Mouse (Mus musculus) ovary, adult 18-20 months (tissue): Measurements from ENCODE around the gene Hsd17b7.
"Not testable (repeated sequence)": the region's sequence is repeated elsewhere in the genome, so short reads cannot be mapped to it uniquely, and the experiment has no call there.

Experiments used
- DNase-seq: peaks from one replicate; pipeline ENCODE4 v3.0.0; 2022; ENCODE audit warnings: low spot score, mixed read lengths

Gene Hsd17b7

DNA sequence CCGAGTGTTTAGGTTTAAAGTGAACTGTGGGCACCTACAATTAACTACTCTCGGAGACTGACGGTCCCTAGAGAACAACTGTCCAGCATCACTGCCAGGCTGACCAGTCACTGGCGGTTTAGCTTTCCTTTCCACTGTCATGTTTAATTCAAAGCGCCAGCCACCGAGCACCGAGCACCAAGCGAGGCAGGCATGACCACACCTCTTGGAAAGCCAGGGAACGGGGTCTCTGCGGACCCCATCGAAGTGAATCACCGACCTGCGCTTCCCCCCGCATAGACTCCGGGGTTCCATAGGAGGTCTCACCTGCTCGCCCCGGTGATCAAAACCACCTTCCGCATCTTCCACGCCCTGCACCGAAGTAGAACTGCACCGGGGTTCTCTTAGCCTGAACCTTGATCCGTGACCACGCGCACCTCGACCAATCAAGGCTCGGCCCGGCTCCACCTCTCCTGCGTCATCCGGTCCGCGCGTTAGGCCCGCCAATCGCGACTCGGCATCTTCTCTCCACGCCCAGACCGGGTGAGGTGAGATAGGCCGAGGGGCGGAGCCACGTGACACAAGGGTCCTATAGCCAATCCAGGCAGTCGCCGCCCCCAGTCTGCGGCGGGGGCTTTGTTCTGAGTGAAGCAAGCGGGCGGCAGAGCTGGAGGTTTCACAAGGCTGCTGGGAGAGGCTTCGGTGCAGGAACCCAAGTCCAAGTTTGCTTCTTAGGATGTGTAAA lies at the start of gene Hsd17b7:
TSS of gene Hsd17b7 (minus strand) at position 450 of the 724 bp plus-strand sequence.
- peak; percentile 98 for DNase-seq

DNA sequence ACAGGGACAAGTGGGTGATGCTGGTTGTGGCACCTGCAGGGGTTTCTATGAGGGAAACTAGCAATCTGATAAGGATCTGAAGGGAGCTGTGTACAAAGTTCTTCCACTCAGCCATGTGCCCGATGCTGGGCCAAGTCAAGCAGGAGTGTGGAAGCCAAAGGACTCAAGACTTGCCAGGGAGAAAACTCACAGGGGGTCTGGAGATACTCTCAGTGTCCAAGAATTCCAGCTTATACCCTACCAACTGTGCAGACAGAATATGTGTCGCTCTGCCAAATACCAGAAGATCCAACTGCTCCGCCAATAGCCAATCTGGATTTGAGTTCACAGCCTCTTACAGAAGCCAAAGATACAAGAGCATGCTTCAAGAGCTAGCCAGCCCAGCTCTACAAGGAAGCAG lies 45.7 kb upstream of the Hsd17b7 start:
- no peak for DNase-seq

GRCm38 (mm10) chr1:170010716-170011505 lies 41.9 kb upstream of the Hsd17b7 start:
- DNase-seq = no peak

DNA sequence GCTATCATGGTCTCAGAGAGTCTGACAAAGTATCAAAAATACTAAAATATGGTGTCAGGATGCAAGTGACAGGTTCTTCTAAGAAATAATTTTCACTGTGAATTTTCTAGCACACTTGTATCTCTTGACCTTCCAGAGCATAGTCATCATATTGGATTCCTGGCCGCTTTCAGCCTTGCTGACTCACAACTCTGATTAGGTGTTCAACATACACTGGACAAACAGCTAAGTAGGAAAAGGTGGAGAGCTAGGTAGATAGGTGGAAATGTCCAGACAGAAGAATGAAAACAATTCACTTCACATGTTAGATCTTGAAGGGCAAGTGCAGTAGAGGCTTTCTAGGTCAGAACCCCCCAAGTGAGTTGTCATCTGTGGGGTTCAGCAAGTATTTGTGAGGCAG lies 40.3 kb upstream of the Hsd17b7 start:
- no peak for DNase-seq

DNA sequence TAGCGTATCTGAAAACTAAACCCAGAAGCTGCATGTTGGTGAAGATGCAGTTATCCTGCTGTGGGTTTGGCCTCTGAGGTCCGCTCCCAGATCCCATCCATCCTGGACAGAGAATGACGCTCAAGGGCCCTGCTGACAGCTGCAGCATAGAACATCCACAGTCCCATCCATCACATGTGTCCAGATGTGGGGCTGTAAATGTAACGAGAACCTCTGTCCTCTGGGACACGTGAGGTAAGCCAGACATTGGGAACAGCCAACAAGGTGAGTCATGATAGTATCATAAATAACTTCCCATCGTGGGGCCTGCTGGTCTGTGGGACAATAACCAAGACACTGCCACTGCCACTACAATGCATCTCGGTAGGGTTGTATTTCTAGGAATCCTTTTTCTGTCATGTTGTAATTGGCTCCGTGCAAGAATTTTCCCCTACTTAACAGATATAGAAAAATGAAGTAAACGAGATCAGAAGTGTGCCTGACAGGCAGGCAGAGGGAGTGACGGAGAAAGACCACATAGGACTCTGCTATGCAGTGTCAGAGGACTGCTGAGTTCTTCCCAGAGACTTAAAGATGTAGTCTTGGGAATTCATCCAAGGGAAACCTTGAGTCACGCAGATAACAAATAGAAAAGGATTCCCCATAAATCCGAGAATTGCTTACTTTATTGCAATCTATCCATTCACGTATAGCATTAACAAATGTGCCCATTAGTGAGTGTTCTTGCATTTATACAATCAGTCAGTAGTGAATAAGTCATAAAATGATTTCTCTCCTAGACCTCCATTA lies 39.6 kb upstream of the Hsd17b7 start:
- no peak for DNase-seq

DNA sequence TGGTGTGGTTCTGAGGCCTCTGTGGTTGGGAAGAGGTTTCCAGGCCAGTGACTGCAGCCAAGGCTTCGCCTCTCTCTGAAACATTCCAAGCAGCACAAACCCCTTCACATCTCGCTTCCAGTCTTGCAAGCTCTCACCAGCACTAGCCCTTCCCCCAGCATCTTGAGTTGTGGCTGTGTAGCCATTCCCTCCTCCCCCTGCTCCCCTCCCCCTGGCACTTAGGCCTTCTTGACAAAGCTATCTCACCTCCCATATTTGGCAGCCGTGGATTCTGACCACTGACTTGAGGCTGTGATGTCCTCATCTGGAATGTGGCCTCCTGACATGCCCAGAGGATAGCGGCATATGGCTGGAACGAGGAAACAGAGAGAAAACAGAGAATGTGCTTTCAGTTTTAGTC lies 37.5 kb upstream of the Hsd17b7 start:
- DNase-seq = peak; percentile 20

DNA sequence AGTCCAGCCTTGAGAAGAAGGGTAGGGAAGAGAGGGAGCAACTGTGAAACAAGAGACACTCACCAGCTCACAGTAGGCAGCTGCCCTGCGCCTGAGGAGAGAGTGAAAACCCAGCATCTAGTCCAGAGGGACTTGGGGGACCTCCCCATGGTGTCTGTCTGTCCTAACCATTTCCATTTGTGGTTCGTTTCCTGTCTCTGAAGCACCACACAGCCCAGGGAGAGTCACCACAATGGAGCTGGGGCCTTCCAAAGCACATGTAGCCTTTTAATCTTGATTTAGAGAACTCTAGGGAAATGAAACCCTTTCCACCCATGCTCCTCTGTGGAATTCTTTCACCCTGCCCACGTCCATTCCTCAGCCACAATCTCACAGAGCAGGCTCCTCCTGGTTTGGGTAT lies 36.3 kb upstream of the Hsd17b7 start:
- DNase-seq = no peak

GRCm38 (mm10) chr1:169993901-169994300 lies 24.9 kb upstream of the Hsd17b7 start:
- DNase-seq = not testable (repeated sequence)

DNA sequence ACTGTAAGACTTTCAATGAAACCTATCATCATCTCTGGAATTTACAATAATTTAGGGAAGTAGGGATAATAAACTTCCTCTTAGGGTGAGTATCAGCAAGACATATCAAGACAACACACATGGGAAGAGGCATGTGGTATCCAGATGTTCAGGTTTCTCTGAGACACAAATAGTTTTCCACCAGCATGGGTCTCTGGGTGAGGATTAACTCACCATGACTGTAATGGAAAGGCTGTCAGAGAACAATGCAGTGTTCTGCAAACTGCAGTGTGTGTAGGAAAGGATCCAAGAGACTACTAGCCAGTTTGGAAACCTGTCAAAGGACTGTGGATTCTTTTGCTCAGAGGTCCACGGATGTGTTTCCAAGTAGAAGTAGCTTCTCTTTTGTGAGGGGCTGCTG lies 17.1 kb upstream of the Hsd17b7 start:
- DNase-seq = no peak

DNA sequence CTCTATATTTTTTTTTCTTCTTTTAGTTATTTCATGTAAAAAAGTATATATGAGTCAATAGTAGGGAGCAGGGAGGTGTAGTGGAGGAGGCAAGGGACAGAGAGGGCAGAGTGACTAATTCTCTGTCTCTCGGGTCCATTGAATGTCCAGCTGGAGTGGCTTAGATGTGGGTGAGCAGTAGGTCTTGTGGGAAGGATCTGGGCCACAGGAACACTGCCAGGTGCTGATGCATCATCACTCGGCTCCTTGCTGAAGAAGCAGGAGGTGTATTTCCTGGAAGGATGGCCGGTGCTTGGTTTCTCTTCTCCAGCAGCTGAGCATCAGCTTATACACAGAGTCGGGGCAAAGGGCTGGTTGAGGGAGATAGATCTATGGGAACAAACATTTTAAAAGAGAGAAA lies 8.6 kb upstream of the Hsd17b7 start:
- no peak for DNase-seq

DNA sequence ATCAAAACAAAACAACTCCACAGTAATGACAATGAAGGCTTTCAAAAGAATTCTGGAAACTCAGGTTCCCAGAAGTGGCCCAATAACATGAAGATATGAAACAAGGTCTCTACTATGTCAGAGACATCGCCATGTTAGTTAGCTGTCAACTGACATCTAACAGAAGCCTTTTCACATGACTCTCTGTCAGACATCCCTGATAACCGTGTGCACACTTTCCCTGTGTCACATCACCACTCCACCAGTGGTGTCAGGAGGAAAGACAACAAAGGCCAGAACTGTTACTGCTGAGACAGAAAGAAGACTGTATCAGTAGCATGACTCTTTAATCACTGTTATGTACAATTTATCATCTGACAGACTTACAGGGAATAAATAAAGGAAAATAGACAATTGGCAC lies 3.0 kb upstream of the Hsd17b7 start:
- DNase-seq = no peak

DNA sequence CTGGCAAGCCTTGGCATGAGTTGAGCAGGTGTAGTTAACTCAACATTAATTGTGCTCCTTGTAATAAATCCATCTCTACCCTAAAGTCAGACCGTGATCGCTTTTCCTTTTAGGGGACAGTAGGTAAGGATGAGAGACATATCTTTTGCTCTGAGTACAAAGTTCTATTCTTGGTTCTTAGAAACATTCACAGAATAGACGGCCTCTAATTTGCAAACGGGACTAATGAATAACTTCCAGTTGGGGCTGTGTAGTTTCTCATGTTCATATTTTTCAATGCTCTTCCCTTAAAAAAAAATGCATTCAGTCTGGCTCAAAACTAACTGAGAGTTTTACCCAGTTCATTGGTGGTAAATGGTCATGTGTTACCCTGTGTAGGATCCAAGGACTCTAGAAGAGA lies 1.9 kb upstream of the Hsd17b7 start:
- DNase-seq = no peak

- no peak for DNase-seq
Observed at GRCm38 (mm10) chr1:169969516-169969886, 460 bp upstream of the Hsd17b7 start.

- DNase-seq = no peak
Observed at GRCm38 (mm10) chr1:169953106-169953505, 15.9 kb downstream of the Hsd17b7 start.

- no peak for DNase-seq
Observed at GRCm38 (mm10) chr1:169952636-169953035, 16.4 kb downstream of the Hsd17b7 start.

- no peak for DNase-seq
Observed at GRCm38 (mm10) chr1:169951561-169951960, 17.5 kb downstream of the Hsd17b7 start.

- no peak for DNase-seq
Observed at GRCm38 (mm10) chr1:169950651-169951050, 18.4 kb downstream of the Hsd17b7 start.

GRCm38 (mm10) chr1:169949981-169950380 lies 19.1 kb downstream of the Hsd17b7 start:
- no peak for DNase-seq

GRCm38 (mm10) chr1:169948866-169949265 lies 20.2 kb downstream of the Hsd17b7 start:
- no peak for DNase-seq

DNA sequence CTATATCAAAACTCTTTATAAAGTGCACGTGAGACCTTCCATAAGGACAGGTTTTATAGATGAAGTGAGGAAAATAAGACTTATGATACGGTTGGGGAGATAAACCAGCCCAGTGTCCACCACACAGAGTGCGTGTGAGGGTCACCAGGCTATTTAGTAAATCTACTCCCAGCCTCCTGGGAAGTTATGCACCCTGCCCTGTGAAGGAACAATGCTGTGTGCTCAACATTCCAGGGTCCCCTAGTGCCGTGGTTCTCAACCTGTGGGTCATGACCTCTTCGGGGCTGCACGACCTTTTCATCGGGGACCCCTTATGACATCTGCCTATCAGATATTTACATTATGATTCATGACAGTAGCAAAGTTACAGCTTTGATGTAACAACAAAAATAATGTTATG lies 20.8 kb downstream of the Hsd17b7 start:
- DNase-seq = no peak

GRCm38 (mm10) chr1:169947654-169948053 lies 21.4 kb downstream of the Hsd17b7 start:
- DNase-seq = no peak

GRCm38 (mm10) chr1:169946004-169946403 lies 23.0 kb downstream of the Hsd17b7 start:
- no peak for DNase-seq

- no peak for DNase-seq
Observed at GRCm38 (mm10) chr1:169939345-169939744, 29.7 kb downstream of the Hsd17b7 start.
